Mouse (Mus musculus) layer of hippocampus, adult 8-10 months (tissue): ENCODE data around the gene Ren1. TPM values are rescaled to one million over a fixed set of nuclear protein-coding genes. Genes with fewer than 3 reads are reported as not detected.
A peak's percentile ranks its signal among the peaks of the same experiment; 100 is the strongest.
"Not testable (repeated sequence)": the region's sequence is repeated elsewhere in the genome, so short reads cannot be mapped to it uniquely, and the experiment has no call there.

Experiments used
- DNase-seq, 2 experiments: peaks; one replicate each; pipeline ENCODE4 v3.0.0; 2022; ENCODE audit warnings: low spot score in 2 of 2
- total RNA-seq, 4 experiments: library from RNA; stranded (reverse); gene quantifications; 2 replicates each; pipeline ENCODE4 v1.2.4; 2022

Gene Ren1
- not detected for total RNA-seq

DNA sequence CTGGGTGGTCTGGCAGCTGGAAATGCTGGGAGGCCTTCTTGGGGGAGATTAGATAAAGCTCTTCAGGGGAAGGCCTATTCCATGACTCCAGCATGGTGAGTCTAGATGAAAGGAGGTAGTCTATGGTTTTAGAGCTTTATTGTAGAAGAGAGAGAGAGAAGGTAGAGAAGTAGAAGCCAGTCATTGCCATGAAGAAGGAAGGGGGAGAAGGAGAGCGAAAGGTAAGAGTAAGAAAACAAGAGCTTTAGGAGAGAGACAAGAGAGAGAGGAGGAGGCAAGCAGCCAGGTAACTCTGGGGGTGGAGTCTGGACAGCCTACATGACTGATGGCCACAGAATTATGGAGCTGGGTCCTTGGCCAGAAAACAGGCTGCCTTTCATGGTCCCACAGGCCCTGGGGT is at the start of gene Ren1:
TSS of gene Ren1 (plus strand) at position 301 of the 400 bp plus-strand sequence.
- no peak for DNase-seq

DNA sequence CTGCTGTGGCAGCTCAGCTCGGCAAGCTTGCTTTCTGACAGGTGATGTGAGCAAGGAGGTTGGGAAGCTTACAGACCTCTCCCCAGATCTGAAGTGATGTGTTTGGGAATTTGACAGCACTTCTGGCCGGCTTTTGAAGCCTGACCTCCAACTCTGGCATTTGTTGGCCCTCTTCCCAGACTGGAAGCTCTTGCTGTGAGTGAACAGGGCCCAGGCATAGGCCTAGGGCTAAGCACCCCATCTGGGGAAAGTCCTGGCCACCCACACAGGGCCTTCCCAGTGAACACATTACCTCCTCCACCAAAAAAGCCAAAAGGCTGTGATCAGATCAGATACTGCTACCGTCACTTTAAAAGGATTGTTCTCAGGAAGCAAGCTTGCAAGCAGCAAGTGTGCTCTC is 47.8 kb upstream of the Ren1 start:
- DNase-seq, result no peak

DNA sequence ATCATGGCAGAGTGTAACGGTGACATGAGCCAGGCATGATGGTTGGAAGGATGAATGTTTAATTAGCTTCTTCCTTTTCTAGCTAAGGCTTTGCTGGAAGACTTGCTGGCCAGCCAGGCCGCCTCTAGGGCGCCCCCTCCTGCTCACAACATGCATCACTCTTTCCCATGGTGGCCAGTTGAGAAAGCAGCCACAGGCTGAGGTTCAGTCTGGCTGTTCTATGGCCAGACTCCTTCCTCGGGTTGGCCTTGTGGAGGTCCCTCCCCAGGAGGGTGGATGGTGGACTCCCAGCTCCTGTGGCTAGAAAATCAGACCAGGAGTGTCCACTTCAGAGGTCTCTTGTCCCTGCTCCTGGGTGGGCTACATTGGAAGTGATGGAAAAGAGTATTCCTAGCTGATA is 43.5 kb upstream of the Ren1 start:
- peak; percentile 40 to 78 for DNase-seq

DNA sequence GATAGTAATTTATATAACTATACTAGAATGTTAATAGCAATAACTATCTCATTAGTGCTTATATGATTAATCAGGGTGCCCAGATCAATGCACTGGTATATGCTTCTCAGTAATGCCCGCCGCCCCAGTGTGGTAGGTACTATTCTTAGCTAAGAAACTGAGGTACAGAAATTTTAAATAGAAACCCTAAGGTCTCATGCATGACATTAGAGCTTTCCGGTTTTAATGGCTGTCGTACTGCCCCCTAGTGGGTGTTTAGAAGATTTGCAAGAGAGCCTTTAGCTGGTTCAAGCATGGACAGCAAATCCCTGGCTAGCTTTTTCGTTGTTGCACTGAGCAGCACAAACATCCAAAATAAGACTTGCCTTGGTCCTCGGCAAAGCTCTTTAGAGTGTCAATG is 43.0 kb upstream of the Ren1 start:
- DNase-seq, result peak in 1 of 2 experiments; percentile 42

DNA sequence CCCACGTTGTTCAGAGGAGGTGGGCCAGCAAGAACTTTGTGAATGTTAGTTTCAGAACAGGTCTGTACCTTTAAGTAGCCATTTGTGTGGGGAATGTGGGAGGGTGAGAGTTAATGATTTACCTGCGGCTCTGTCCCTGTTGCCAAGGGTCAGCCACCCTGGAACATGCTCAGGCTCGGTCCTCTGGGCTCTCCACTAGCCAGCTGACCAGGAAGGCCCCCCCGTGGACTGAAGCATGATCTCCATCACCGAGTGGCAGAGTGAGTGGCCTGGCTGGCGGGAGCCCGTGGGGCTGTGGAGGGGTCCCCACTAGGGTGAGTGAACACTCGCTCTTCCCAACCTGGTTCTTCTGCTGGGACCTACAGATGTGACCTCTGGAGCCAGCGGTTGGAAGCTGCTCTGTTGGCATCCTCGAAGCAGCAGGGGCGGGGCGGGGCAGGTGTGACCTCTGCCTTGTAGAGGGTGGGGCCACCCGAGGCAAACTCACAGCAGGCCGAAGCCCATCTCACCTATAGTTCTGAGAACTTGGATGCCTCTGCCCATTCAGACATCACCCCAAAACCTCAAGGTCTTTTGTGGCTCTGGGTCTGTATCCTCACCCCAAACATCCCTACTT is 40.5 kb upstream of the Ren1 start, which contains the start of gene Golt1a:
TSS of gene Golt1a (plus strand) at position 149 of the 616 bp plus-strand sequence.
- no peak for DNase-seq

DNA sequence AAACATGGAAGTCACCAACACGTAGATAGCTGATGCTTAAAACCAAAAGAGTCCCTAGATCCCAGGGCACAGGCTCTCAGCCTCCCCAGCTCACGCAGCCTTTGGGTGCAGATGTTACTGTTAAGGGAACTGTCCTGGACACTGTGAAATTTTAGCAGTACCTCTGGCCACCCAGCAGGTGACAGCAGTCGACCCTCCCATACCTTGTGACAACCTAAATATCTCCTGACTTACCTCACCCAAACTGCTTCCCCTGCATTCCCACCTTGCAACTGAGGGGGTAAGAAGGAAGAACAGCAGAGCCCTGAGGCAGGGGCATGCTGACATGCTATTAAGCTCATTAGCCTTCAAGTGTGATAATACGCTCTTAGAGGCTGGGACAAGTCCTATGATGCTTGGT is 39.1 kb upstream of the Ren1 start:
- no peak for DNase-seq

DNA sequence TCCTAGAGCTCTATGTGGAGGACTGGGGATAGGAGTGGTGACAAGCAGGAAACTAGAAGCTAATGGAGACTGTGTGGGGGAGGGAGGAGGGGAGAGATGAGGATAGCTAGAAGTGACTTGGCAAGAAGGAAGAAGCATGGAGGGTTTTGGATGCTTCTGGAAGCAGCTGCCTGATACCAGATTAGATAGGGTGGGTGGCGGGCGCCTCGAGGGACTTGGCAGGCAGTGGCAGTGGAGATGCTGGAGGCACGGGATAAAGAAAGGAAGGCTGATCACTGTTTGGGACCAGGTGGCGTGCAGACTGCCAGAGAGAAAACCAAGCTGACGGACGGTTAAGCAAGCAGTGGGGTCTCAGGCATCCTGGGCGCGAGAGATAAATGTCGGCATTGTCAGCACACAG is 38.4 kb upstream of the Ren1 start:
- peak; percentile 66 to 75 for DNase-seq

DNA sequence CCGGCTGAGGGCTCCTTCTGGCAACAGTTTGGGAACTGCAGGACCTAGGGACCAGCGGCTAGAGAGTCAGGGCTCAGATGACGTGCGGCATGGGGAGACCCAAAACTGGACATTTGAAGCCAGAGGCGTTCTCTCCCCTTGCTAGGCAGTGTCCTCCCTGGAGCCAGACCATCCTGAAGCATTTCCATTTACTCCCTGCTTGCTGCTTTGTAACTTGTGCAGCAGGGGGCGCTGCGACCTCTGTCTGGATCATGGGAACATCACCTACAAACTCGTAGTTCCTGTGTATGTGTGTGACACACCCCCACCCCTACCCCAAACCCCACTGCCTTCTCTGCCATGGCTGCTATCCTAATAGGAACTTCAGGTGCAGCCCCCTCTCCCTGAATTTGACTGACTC is 35.9 kb upstream of the Ren1 start:
- DNase-seq, result peak; percentile 39 to 46

DNA sequence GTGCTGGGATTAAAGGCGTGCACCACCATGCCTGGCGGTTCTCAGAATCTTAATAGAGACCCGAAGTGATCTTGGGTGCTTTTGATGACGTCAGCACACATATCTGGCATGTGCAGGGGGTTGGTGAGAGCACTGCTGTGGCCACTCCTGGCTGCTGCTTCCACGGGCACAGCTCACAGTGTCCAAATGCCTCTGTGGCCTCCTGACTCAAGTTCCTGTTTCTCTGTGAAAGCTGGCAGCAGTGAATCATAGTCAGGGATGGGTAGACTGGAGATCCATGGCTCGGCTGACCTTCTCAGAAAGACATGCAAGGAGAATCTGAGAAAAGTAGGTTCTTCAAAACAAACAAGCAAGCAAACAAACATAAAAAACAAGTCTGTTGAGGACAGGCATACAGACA is 34.5 kb upstream of the Ren1 start:
- no peak for DNase-seq

DNA sequence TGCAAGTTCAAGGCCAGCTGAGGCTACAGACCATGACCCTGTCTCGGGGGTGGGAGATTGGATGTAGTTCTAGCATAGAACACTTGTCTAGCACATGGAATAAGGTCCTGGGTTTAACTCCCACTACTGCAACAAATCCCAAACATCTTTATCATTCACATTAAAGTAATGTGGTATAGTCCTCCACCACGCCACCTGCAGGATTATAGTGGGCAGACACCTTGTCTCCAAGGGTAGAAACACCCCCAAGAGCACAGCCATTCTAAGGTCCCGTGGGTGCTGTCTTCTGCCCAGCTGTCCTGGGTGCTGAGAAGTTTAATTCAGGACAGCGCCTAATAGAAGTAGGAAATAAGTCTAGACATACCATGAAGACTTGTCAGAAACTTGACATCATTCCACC is 33.7 kb upstream of the Ren1 start:
- no peak for DNase-seq

DNA sequence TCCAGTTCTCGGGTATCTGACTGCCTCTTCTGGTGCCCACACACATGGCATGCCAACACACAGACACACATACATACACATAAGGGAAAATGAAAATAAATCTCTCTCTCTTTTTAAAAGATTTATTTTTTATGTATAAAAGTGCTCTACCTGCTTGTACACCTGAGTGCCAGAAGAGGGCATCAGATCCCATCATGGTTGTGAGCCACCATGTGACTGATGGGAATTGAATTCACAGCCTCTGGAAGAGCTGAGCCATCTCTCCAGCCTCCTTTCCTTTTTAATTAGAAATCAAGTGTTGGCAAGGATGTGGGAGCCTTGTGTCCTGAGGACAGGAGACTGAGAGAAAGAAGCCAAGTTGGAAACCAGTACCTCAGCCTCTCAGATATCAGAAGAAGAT is 33.2 kb upstream of the Ren1 start:
- DNase-seq, result no peak

DNA sequence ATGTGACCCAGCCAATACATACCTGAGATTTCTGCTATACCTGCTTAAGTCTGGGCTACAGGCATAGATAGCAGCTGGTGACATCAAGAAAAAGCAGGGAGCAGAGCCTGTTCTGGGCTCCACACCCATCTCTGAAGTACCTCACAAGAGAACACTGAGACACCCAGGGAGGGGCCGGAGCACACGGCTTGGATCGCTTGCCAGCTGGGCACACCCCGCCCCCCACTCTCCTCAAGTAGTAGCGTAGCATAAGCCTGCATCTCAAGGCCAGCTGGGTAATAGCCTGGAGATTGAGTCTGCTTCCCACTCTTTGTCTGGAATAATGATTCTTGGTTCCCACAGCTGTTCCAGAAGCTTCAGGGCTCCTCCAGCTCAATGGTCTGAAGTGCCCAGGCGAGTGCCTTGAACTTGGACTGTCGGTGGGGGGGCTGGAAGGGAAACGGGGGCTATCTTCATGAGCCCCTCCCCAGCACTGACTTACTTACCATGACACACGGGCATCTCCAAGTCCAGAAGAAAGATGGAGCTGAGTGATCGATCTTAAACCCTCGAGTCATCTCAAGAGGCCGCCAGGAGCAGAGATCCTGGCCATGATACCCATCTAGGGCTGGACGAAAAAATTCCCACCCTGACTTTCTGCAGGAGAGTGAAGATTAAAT is 28.9 kb upstream of the Ren1 start, which contains the start of gene Kiss1:
TSS of gene Kiss1 (plus strand) at position 609 of the 659 bp plus-strand sequence.
- DNase-seq, result peak; percentile 41

DNA sequence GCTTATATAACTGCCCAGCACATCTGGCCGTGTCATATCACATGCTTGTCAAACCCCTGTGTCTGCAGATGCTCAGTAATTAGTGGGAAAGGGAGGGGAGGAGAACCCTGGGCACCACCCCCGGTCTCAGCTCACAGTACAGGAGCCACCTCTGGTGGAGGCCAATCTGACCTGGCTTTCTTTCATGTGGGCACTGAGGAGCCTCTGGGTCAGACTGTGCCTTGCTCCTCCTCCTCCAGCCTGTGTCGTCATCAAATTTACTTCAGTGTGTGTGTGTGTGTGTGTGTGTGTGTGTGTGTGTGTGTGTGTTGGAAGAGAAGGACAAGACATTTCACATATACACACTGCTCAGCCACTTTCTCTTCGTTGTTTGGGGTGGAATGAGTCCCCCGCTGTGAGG is 27.0 kb upstream of the Ren1 start:
- no peak for DNase-seq

DNA sequence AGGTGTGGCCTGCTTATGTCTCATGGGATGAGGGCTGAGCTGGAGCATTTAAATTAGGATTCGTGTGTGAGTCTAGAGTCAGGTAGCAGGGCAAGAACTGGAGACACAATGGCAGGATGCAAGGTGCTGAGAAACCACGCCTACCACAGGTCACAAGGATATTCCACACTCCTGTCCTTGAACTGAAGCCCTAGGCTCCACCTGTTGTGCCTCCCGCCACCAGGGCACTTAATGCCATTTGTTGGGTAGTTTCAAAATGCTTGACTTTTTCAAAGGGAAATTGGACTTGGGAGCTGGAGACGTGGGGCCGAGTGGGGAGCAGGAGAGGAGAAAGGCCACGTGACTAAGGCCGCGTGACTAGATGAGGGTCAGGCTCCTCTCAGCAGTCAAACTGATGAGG is 24.4 kb upstream of the Ren1 start:
- DNase-seq, result no peak

DNA sequence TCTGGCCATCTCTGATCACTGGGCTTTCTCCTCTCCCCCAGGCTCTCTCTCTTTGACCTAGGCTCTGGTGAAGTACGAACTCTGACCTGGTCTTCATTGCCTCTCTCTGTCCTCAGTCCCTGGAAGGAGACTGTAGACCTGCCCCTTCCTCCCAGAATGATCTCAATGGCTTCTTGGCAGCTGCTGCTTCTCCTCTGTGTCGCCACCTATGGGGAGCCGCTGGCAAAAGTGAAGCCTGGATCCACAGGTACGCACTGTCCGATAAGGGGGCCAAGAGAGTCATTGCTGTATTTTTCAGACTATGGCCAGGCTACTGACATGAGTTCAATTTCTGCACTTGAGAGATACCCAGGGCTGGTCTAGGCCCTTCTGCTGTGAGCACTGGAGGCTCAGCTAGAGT is 23.2 kb upstream of the Ren1 start:
- DNase-seq, result no peak

DNA sequence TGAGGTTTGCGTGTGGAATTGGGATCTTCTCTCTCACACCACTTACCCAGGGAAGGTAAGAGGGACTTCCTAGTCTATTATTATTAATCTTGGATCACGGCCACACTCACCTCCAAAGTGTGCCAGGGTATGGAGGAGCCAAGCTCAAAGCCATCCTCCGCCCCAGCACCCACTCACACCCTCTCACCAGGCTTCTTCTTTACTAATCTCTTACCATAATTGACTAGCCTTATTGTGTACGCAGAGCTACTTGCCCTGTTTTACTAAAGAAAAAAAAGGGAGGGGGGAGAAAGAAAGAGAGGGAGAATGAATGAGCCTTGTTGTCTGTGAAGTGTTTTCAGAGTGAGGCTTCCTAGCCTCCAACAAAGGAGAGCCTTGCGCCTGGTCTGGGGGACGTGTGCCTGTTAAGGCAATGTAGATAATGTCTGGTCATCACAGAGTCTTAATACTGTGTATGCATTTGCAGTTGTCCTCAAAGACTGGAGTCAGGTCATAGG is 22.0 kb upstream of the Ren1 start:
- no peak for DNase-seq

DNA sequence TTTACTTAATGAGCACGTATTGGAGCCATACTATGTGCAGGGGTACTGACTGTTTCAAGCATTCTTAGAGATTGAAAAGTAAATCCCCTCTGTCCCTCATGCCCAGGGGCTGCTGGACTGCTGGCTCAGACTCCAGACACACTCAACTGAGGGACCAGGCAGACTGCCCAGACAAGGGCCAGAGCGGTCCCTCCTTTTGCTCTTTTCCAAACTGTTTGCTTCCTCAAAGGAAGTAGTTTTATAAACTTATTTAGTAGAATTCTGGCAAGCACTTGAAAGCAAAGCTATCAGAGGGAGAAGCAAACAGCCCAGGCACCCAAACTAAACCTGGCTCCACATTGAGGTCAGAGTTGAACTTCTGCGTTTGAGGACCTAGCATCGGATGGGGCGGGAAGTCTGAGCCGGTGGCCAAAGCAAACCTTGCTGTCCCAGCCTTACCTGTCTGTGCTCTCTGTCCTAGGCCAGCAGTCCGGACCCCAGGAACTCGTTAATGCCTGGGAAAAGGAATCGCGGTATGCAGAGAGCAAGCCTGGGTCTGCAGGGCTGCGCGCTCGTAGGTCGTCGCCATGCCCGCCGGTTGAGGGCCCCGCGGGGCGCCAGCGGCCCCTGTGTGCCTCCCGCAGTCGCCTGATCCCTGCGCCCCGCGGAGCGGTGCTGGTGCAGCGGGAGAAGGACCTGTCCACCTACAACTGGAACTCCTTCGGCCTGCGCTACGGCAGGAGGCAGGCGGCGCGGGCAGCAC is 21.2 kb upstream of the Ren1 start:
- DNase-seq, result no peak

DNA sequence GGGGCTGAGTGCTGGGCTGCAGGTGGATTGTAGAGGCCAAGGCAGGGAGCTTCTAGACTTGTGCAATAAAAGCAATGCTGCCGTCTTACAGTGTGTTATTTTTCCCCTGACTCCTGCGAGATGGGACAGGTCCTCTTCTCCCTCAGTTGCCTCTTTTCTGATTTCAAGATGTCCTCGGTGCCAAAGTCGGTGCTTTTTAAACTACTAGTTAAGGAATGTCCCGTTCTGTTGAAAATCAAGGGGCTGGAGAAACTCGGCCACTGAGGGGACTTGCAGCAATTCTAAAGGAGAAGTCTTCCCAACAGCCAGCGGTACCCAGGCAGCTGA is 20.7 kb upstream of the Ren1 start:
- DNase-seq, result no peak

DNA sequence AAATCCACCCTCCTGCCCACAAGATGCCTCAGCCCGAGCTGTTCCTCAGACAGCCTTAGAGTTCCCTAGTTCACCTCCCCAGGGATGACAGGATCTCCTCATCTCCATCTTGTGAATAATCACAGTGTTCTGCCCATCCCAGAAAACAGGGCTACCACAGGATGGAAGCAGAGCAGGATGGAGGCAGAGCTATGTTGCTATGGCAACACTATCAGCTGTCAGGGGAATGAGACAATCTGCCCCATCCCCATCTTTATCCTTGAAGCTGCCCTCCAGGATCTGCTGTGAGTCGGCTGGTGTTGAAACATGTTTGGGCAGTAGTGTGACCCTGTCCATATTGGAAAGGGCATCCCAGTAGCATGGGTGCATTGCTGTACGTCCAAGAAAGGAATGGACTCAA is 19.2 kb upstream of the Ren1 start:
- peak in 1 of 2 experiments; percentile 28 for DNase-seq

DNA sequence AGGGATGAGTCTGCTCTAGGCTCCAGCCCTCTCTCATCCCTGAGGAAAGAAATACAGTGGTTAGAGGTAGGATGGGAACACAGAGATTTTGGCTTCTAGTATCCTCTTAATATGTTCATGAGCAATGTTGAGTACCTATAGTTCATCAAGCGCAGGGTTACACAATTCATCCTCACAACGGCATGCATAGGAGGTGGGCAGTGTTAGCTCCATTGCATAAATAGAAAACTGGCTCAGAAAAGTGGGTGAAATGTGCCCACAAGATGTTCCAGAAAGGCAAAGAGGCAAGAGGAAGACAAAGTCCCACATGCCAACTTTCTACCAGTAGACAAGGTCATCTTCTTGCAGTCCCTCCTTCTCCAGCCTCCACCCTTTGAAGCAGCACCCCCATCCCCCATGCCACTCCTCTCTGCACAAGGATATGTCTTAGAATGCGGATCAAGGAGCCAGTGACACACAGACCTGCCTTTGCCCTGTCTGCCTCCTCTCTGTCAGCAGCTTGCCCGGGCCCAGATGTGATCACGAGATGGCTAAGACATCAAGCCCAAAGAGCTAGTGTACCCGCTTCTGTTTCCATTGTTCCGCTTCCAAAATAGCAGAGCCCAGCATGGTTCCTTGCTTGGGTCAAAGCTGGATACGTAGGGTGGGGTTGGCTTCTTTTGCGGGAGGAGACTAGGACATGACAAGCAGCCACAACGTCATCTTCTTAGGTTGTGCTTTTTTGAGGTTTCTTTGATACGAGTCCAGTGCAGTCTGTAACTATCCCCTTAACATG is 17.5 kb upstream of the Ren1 start:
- no peak for DNase-seq

DNA sequence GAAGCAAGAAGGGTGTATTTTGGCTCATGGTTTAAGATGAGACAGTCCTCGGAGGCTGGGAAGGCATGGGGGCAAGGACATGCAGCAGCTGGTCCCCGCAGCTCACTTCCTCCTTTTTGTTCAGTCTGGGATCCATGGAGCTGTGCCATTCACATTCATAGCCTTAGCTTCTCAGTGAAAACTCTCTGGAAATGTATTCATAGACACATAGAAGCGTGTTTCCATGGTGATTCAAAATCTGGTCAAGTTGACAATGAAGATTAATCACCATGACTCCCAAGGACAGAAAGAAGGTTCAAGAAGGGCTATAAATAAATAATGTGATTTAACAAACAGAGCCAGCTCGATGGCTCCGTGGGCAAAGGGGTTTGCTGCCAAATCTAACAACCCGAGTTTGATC is 16.4 kb upstream of the Ren1 start:
- no peak for DNase-seq

DNA sequence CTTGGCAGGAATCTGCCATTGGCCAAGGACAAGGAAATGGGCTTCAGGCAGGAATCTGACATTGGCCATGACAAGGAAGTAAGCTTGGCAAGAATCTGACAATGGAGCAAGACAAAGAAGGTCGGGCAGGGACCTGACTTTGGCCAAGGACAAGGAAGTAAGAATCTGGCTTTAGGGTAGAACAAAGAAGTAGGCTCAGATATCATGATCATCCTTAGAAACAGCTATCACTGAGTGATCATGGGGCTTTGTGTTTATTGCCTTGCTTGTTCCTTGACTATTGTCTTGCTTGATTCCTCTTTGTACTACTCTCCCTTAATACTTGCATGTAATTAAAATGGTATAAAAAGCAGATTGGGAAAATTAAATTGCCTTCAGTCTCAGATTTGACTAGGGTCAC is 9.9 kb upstream of the Ren1 start:
- not testable (repeated sequence) for DNase-seq
